Mouse (Mus musculus) liver, embryonic 16.5 days (tissue): ENCODE measurements around the gene Mapk10. TPM values are rescaled to one million over a fixed set of nuclear protein-coding genes. Genes with fewer than 3 reads are reported as not detected.

Experiments used
- ATAC-seq: fragments of 200-750 bp; cut with Nextera tagmentation; 2 replicates; pipeline ENCODE4 v1.8.0; 2017; ENCODE audit warnings: low read depth, mild to moderate bottlenecking, moderate number of reproducible peaks, moderate library complexity
- H3K27ac ChIP-seq: fragments of 300-500 bp; sonication (generic); 2 replicates; pipeline ENCODE4 v1.5.1; 2014; ENCODE audit warnings: mild to moderate bottlenecking, low read length
- H3K27me3 ChIP-seq: fragments of 300-500 bp; sonication (generic); 2 replicates; pipeline ENCODE4 v1.6.1; 2014; ENCODE audit warnings: low read depth, low read length, mixed read lengths; ENCODE audit not compliant: control insufficient read depth, insufficient read depth
- H3K36me3 ChIP-seq: fragments of 300-500 bp; sonication (generic); 2 replicates; pipeline ENCODE4 v1.6.1; 2014; ENCODE audit warnings: mild to moderate bottlenecking; ENCODE audit not compliant: control insufficient read depth, insufficient read depth
- H3K4me1 ChIP-seq: fragments of 300-500 bp; sonication (generic); 2 replicates; pipeline ENCODE4 v1.6.1; 2014; ENCODE audit warnings: low read depth, low read length, mixed read lengths; ENCODE audit not compliant: control insufficient read depth
- H3K4me2 ChIP-seq: fragments of 300-500 bp; sonication (generic); 2 replicates; pipeline ENCODE4 v1.6.1; 2014; ENCODE audit warnings: low read depth, low read length, mixed read lengths
- H3K4me3 ChIP-seq: fragments of 300-500 bp; sonication (generic); 2 replicates; pipeline ENCODE4 v1.5.1; 2014; ENCODE audit warnings: low read depth, mild to moderate bottlenecking, low read length
- H3K9ac ChIP-seq: fragments of 300-500 bp; sonication (generic); 2 replicates; pipeline ENCODE4 v1.6.1; 2014; ENCODE audit warnings: low read depth, low read length
- H3K9me3 ChIP-seq: fragments of 300-500 bp; sonication (generic); replicated peaks from 2 replicates; pipeline ENCODE4 v1.6.1; 2016; ENCODE audit warnings: low read length; ENCODE audit not compliant: control insufficient read depth
- WGBS: fragments of 180-500 bp; shearing (Covaris S2); extraction: QIAGEN DNeasy Blood & Tissue Kit; methylation state at CpG from one replicate; pipeline ENCODE4 v1.1.7; 2014; ENCODE audit not compliant: insufficient replicate concordance; 5-methylcytosine and 5-hydroxymethylcytosine counted together
- polyA plus RNA-seq: library from polyadenylated mRNA; unstranded; fragments of >200 nt; fragmentation: Nextera tagmentation; extraction: Ambion mirVana; gene quantifications from 2 replicates; pipeline ENCODE4 v1.2.1, GENCODE M21; 2015

Gene Mapk10
- polyA plus RNA-seq, 1 experiment from 2014 or later: not detected

DNA sequence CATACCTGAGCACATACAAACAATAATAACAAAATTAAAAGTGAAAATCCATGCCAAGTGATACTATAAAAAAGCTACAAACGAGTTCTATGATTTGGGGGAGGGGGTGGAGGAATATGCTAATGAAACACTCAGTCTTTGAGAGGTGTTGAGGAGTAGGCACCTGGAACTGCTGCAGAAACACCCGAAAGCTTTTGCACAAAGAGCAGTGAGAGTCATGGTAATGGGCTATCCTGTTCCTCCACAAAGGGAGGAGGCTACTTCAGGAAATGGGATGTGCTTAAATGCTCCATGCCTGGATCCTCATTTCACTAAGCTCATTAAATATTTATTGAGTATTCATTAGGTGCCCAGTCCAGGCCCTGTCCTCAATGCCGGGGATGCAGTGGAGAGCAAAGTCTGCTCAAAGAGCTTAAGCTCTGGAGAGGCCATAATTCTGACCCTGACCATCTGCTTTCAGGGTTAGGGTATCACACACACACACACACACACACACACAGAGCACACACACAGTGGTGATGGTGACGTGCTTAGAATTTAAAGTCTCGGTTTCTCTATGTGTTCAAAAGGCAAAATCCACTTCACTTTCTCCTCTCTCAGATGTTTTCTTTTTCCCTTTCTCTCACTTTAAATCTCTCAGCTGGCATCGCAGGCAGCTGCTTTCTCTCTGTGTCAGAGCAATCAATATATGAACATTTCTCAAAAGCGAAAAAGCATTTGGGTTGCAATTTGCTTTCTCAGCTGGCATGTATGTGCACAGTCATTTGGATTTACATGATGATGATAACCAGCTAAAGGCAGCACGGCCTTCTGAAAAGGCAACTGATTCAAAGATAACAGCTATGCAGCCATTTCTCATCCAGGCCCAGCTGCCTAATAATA is 50.6 kb downstream of the Mapk10 start:
- 54% methylated on average over 8 of the region's 8 CpGs for WGBS
- no peaks in the 10 kb centered on the region for H3K4me1 ChIP-seq
- H3K4me3 ChIP-seq: no peak overlapping the region
- H3K36me3 ChIP-seq: no peaks in the 10 kb centered on the region
- H3K27me3 ChIP-seq: no peaks in the 10 kb centered on the region
- no peak for ATAC-seq
- no peak overlapping the region for H3K9ac ChIP-seq
- H3K4me2 ChIP-seq: no peak overlapping the region
- no peaks in the 10 kb centered on the region for H3K9me3 ChIP-seq
- H3K27ac ChIP-seq: no peak overlapping the region

DNA sequence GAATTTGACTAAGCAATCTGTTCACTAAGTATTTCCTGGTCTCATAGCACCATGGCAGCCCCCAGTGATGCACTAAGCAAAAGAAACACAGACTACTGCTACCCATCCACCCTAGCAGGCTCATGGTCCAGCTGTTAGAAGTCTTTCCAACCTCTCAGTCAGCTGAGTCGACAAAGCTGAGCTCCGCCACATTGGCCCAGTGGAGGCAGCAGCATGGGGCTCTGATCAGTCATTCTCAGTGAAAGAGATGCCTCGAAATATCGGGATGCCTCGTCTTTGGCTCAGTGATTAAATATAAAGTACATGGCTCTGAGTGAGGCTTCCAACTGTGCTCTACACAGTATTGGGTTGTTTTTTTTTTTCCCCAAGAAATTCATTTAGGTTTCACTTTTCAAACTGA is 70.2 kb downstream of the Mapk10 start:
- Histone ChIP-seq H3K4me2 (no peak overlapping the region), H3K36me3 (no peaks in the 10 kb centered on the region), H3K4me1 (no peaks in the 10 kb centered on the region), H3K4me3 (no peak overlapping the region), H3K27me3 (no peaks in the 10 kb centered on the region), H3K27ac (no peak overlapping the region), H3K9me3 (no peaks in the 10 kb centered on the region), H3K9ac (no peak overlapping the region)
- no peak for ATAC-seq
- 59% methylated on average over 5 of the region's 5 CpGs for WGBS

DNA sequence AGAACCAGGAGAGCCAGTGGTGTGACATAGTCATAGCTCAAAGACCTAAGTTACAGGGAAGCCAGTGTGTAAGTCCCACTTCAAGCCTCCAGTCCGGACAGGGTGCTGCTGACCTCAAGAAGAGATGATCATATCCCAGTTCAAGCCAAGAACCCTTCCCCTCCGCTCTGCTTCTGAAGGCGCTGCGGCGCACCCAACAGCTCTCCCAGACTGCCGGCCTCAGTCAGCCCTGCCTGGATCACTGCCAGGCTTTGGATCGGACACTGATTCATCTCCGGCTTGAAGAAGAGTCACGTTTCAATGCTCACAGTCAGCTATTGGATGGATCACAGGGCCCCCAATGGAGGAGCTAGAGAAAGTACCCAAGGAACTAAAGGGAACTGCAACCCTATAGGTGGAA is 76.3 kb downstream of the Mapk10 start:
- no peak overlapping the region for H3K9ac ChIP-seq
- WGBS: 75% methylated on average over 9 of the region's 9 CpGs
- no peaks in the 10 kb centered on the region for H3K36me3 ChIP-seq
- no peak for ATAC-seq
- no peaks in the 10 kb centered on the region for H3K4me1 ChIP-seq
- no peak overlapping the region for H3K4me2 ChIP-seq
- H3K4me3 ChIP-seq: no peak overlapping the region
- no peaks in the 10 kb centered on the region for H3K27me3 ChIP-seq
- H3K9me3 ChIP-seq: no peaks in the 10 kb centered on the region
- no peak overlapping the region for H3K27ac ChIP-seq

DNA sequence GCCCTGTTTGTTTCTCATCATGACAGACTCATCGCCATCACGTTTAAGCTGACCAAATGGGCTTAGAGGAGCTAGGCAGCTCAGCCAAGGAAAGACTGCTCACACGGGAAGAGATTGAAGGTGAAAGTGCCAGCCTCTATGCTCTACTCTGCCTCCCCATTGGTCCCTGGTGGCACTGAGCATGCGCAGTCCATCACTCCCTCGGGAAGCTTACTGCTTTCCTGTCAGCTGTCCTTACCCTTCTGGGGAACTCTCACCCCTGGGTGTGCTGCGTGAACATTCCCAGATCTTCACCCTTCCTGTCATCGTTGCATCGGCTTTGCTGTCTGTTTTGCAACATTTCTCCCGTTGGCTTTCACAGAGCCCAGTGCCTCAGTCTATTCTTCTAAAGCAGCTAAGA is 77.5 kb downstream of the Mapk10 start:
- no peaks in the 10 kb centered on the region for H3K4me1 ChIP-seq
- no peak overlapping the region for H3K27ac ChIP-seq
- H3K4me2 ChIP-seq: no peak overlapping the region
- H3K9ac ChIP-seq: no peak overlapping the region
- 60% methylated on average over 9 of the region's 9 CpGs for WGBS
- no peaks in the 10 kb centered on the region for H3K36me3 ChIP-seq
- H3K27me3 ChIP-seq: no peaks in the 10 kb centered on the region
- no peak for ATAC-seq
- H3K4me3 ChIP-seq: no peak overlapping the region
- H3K9me3 ChIP-seq: no peaks in the 10 kb centered on the region

DNA sequence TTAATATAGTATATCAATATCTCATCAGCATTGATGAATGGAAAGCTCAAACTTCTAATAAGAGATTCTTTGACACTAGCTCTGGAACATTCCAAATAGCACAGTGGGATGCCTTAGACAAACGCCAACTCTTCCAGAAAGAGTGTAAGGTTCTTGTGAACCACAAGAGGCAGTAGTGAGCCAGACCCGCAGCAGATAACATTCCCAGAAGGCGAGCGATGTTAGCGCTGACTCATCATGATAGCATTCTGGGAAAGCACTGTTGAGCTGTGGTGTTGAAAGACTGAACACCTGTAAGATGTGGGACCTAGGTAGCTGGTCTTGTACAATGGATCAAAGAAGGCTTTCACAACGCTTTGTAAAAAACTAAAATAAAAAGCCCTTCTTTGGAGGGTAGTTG is 78.3 kb downstream of the Mapk10 start:
- WGBS: 60% methylated on average over 6 of the region's 6 CpGs
- no peaks in the 10 kb centered on the region for H3K27me3 ChIP-seq
- no peaks in the 10 kb centered on the region for H3K36me3 ChIP-seq
- no peak for ATAC-seq
- no peak overlapping the region for H3K4me3 ChIP-seq
- no peak overlapping the region for H3K4me2 ChIP-seq
- H3K9me3 ChIP-seq: no peaks in the 10 kb centered on the region
- no peaks in the 10 kb centered on the region for H3K4me1 ChIP-seq
- H3K27ac ChIP-seq: no peak overlapping the region
- no peak overlapping the region for H3K9ac ChIP-seq

DNA sequence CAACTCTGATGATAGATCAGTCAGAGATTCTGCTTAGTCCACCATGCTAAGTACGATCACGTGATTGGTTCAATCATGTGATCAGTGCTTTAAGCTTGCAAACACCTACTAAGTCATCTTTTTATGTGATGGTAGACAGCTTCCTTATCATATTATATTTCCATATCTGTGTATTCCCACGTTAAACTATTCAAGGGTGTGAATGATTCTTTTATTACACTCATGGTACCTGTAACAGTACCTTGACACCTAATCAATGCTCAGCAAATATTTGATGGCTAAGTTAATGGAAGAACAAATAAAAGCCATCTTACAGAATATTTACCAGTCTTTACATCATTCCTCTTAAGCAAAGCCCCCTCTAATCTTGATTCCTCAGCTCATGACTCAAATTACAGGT is 91.5 kb downstream of the Mapk10 start:
- Histone ChIP-seq H3K4me2 (no peak overlapping the region), H3K27me3 (no peaks in the 10 kb centered on the region)
- no peak for ATAC-seq

DNA sequence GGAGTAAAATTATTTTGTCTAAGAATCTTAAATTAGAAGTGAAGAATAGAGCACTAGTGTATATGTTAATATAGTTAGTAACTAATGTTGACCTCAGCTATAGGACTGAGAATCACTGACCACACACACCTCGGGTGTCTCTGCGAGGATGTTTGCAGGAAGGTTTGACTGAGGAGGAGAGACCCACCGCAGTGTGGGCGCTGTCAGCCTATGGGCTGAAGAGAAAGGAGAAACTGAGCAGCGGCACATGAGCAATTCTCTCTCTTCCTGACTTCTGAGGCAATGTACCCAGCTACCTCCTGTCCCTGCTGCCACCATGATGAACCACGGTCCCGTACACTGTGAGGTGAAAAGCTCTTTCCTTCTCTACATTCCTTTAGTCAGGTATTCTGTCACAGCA is 95.6 kb downstream of the Mapk10 start:
- no peaks in the 10 kb centered on the region for H3K27me3 ChIP-seq
- H3K4me1 ChIP-seq: no peaks in the 10 kb centered on the region
- 67% methylated on average over 7 of the region's 7 CpGs for WGBS
- ATAC-seq: no peak
- H3K9ac ChIP-seq: no peak overlapping the region
- H3K4me3 ChIP-seq: no peak overlapping the region
- no peak overlapping the region for H3K4me2 ChIP-seq
- H3K9me3 ChIP-seq: no peaks in the 10 kb centered on the region
- H3K27ac ChIP-seq: no peak overlapping the region
- H3K36me3 ChIP-seq: no peaks in the 10 kb centered on the region

More for the DNA sequence above, 91.5 kb downstream of the Mapk10 start:
- no peak overlapping the region for H3K9ac ChIP-seq
- no peaks in the 10 kb centered on the region for H3K9me3 ChIP-seq
- H3K36me3 ChIP-seq: no peaks in the 10 kb centered on the region
- WGBS: 55% methylated on average over 3 of the region's 3 CpGs
- no peak overlapping the region for H3K27ac ChIP-seq
- no peaks in the 10 kb centered on the region for H3K4me1 ChIP-seq
- H3K4me3 ChIP-seq: no peak overlapping the region

DNA sequence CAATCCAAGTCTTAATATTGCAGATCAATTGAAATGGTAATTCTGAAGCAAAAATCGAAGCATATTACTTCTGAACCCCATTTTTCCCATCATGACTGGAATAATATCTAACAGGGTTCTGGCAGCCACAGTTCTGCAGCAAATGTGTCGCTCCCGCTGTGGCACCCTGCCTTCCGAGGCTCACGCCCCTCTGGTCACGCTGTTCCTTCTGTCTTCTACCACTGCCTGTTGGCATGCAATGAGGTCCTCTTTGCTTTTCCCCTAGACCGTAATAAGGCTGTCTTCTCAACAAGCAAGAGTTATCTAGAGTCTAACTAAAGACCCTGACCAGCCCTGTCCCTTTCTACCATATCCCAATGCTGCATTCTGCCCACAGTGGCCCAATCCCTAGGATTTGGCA is 98.7 kb downstream of the Mapk10 start:
- Histone ChIP-seq H3K4me3 (no peak overlapping the region), H3K27ac (no peak overlapping the region), H3K27me3 (no peaks in the 10 kb centered on the region), H3K4me2 (no peak overlapping the region), H3K9ac (no peak overlapping the region), H3K4me1 (no peaks in the 10 kb centered on the region), H3K36me3 (no peaks in the 10 kb centered on the region), H3K9me3 (no peaks in the 10 kb centered on the region)
- ATAC-seq: no peak
- 74% methylated on average over 7 of the region's 7 CpGs for whole genome bisulfite sequencing

DNA sequence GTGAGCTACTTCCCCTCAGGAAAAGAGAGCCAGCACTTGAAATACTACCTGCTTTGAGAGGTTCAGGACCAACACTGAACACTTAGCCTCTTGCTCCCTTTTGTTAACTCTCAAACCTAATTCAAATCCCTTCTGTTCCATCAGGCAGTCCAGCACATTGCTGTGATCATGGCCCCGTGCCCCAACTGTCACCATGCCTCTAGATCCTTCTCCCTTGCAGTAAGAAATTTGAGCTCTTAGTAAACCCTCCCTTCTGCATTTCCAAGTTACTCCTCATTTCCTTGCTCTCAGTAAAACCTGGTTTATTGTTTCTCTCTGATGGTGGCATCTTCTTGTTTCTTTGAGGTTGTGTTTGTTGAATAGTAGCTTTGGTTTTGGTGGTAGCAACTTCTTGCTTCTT is 101.7 kb downstream of the Mapk10 start:
- Histone ChIP-seq H3K4me3 (no peak overlapping the region), H3K9me3 (no peaks in the 10 kb centered on the region), H3K9ac (no peak overlapping the region), H3K27ac (no peak overlapping the region), H3K4me2 (no peak overlapping the region), H3K4me1 (no peaks in the 10 kb centered on the region), H3K27me3 (no peaks in the 10 kb centered on the region), H3K36me3 (no peaks in the 10 kb centered on the region)
- ATAC-seq: no peak
- 53% methylated on average over 1 of the region's 1 CpGs for WGBS
